Mouse (Mus musculus): ENCODE measurements around the gene Mavs.

Gene Mavs

DNA sequence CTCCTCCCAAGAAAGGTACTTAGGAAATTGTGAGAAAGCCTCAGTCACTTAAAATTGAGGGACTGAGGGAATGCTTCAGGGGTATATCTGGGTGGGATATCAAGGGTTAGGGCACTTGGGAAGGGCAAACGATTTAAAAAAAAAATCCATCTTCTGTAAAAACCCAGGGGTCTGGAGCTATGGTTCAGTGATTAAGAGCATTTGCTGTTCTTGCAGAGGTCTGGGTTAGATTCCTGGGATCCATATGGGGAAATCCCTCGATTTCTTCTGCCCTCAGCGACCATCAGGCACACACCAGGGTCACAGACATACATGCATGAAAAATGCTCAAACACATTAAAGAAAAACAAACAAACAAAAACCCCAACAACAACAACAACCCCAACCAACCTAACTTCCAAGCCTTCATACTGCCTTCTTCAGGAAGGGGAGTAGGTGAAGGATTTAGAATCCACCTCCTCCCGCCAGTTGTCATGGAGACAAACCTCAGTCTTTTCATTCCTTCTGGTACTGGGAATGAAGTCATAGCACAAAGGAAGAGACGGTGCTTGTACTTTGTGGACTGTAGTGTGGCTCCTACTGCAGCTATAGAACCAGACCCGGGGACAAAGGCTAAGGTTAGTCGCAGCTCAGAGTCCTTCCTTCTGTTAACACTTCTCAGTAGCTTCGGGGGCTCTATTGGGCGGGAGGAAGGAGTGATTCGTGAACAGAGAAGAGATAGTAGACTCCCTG, 27.8 kb downstream of the Mavs start:
- in situ Hi-C loops (cut with MboI) = no loop called here

DNA sequence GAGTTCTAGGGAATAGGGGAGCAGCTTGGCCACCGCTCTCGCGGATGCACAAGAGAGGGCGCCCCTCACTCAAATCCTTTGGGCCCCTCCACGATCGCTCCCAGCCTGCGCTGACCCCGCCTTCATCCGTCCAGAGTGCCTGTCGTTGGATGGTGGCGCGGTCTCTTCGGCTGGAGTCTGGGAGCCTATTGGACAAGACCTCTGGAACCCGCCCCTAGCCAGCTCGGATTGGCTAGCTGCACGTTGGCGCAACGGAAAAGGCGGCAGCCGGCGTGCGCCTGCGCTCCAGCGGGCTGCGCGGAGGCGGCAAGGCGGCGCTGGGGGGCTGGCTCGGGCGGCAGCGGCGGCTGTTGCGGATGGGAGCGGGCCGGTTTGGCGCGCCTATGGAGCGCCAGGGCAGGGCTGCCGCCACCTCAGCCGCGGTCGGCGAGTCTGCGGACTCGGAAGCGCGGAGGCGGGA, 28.4 kb downstream of the Mavs start, which contains the start of gene Pank2:
Pank2 (plus strand) TSS at position 283 of the 460 bp plus-strand sequence.
- in situ Hi-C loops (cut with MboI) = no loop called here

DNA sequence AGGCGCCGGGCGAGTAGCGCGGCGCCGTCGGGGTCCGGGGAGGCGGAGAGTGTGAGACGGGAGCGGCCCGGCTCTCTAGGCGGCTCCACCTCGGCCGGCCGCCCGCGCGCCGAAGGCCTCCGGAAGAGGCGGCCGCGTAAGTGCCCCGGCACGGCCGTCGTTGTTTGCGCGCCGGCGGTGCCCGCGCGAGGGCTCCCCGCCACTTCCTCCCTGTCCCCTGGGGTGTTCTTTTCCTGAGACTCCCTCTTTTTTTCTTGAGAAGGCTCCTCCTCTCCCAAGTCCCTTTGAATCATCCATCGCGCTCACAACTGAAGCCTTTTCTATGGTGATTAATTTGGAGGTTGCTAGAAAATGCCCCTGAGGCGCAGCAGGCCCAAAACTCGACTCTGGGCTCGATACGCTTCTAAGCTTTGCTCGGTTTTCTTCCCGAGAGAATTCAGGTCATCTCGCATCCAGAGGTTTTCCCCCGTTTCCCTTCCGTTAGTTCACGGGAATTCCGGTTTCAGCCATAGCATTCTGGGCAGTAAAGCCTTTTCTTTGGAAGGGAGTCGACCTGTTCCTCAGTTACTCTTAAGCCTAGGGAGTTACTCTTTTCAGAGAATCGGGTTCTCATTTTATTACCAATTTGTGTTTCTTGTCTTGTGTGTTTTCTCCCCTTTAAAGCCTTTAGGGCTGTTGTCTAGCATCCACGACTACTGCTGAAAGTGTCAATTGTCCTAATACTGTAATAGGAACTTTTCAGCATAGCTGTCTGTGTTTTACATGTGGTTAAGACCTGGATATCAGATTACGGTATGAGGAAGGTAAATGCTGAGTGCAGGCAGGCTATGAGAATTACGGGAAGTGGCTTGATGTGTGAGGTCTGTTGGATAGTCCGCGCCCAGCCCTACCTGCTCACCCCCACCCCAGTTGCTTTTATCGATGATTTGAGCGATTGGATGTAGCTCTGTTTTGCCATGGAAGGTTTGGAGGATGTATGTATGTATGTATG, 29.1 kb downstream of the Mavs start:
- in situ Hi-C loops (cut with MboI) = no loop called here

DNA sequence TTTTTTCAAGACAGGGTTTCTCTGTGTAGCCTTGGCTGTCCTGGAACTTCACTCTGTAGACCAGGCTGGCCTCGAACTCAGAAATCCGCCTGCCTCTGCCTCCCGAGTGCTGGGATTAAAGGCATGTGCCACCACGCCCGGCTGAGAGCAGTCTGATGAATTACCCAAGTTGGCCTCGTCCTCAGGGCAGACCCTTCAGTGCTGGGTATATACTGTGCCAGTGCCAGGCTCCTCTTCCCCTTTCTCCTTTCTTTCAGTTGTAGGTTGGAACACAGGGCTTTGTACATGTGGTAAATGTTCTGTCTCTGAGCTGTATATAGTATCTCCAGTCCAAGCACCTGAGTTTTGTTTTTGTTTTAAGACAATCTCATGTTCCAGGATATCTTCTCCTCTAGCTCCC, 30.2 kb downstream of the Mavs start:
- in situ Hi-C loops (cut with MboI) = no loop called here

DNA sequence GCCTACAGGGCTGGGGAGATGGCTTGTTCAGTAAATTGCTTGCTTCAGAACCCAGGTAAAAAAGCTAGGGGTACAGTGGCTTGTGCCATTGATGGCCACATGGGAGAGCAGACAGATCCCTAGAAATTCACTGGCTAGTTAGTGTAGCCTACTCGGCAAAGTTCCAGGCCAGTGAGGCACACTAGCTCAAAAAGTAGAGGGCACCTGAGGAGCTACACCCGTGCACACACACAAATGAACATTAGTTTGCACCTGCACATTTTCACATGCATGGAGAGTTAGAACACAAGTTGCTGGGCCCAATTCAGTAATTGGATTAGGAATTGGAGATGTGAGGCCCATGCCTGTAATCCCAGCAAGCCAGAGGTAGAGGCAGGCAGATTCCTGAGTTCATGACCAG, 31.2 kb downstream of the Mavs start:
- in situ Hi-C loops (cut with MboI) = no loop called here

DNA sequence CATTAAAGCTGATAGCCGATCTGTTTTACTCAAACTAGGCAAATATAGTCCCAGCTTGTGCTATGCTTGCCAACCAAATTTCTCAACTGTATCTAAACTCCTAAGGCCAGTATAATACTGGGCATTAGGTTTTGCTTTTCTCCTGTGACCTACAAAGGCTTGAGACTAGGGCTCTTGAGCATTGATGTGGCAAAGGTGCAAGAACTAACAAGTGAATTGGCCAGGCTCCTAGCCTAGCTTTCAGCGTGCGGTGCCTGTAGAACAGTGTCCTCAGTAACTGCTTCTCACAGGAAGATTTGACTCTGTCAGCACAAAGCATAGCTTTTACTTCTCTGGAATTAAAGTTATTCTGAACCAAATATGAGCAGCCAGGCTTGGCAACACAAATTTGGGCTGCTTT, 41.6 kb downstream of the Mavs start:
- in situ Hi-C loops (cut with MboI) = no loop called here

DNA sequence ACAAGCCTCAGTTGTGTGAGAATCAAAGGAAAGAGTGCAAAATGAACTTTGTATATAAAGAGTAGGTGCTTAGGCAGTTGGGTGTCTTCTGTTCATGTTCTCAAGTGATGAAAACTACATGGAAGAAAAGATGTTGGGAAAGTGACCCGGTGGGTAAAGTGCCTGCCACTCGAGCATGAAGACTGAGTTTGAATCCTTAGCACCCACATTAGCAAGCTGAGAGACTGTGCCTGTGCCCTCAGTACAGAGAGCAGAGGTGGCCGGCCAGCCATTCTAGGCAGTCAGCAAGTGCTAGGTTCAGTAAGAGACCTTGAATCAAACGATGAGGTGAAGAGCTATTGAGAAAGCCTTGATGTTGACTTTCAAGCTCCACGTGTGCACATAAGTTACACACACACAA, 42.9 kb downstream of the Mavs start:
- in situ Hi-C loops (cut with MboI) = no loop called here

DNA sequence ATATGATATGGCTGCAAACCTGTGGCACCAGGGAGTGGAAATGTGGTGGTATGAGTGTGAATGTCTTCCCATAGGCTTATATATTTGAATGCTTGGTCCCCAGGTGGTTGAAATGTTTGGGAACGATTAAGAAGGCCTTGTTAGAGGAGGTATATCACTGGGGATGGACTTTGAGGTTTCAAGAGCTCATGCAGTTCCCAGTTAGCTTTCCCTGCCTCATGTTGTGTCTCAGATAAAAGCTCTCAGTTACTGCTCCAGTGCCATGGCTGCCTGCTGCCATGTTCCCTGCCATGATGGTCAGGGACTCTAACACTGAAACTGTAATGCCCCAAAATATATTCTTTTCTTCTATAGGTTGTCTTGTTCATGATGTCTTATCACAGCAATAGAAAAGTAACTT, 47.7 kb downstream of the Mavs start:
- in situ Hi-C loops (cut with MboI) = no loop called here

DNA sequence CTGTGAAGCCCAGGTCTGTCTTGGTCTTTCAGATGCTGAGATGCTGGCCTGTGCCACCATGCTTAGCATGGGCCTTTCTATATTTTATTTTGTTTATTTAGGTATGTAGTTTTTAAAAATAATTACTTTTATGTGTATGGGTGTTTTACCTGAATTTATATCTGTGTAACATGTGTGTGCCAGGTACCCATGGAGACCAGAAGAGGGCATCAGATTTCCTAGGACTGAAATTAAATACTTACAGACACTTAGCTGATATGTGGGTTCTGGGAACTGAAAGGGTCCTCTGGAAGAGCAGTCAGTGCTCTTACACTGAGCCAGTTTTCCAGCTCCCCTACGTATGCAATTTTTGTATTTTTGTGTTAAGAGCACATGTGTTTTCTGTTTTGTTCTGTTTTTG, 52.4 kb downstream of the Mavs start:
- in situ Hi-C loops (cut with MboI) = no loop called here

DNA sequence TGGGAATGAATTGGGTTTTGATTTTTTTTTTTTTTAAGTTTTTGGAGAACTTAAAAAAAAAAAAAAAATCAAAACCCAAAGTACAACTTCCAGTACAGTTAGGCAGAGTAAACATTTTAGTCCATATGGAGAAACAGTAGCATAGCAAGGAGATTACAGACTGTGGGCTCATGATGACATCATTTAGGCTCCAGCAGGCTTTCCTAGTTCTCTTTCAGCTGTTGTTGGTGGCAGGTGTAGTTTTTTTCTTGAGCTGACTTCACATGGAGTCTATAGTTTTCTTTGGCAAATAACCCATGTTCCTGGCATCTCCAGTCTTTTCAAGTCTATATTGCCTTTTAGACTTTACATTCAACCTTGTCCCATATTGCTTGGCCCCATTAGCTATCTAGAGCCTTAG, 56.8 kb downstream of the Mavs start:
- in situ Hi-C loops (cut with MboI) = no loop called here

DNA sequence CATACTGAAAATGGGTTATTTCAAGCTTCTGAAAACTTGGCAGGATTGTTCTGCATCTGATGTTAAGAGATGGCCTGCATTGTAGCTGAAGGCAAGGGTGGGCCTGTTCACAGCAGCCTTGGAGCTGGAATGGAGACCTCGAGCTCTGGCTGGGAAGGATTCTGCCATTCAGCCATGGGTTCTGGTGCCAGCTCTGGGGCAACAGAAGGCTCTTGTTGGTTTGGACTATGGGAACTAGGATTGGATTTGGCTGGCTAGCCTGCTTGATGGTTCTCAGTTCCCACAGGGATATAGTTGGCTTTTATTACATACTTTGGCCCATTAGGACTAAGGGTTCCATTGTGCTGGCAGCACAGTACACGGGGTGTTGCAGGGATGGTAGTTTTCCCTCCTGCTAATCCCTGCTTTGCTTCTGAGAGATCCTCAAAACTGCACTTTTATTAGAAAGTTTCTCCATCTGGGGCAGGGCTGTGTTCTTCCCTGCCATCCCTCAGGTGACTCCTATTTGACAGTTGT, 62.9 kb downstream of the Mavs start:
- in situ Hi-C loops (cut with MboI) = no loop called here

All from mature B cell (primary cell).